Mouse (Mus musculus): ENCODE results near the gene Nphp3. TPM values are rescaled to one million over a fixed set of nuclear protein-coding genes. Genes with fewer than 3 reads are reported as not detected.

Nphp3 gene
- polyA plus RNA-seq (2016; fragmentation: Nextera tagmentation; extraction: Ambion mirVana): 2.3 TPM in 2 replicates

DNA sequence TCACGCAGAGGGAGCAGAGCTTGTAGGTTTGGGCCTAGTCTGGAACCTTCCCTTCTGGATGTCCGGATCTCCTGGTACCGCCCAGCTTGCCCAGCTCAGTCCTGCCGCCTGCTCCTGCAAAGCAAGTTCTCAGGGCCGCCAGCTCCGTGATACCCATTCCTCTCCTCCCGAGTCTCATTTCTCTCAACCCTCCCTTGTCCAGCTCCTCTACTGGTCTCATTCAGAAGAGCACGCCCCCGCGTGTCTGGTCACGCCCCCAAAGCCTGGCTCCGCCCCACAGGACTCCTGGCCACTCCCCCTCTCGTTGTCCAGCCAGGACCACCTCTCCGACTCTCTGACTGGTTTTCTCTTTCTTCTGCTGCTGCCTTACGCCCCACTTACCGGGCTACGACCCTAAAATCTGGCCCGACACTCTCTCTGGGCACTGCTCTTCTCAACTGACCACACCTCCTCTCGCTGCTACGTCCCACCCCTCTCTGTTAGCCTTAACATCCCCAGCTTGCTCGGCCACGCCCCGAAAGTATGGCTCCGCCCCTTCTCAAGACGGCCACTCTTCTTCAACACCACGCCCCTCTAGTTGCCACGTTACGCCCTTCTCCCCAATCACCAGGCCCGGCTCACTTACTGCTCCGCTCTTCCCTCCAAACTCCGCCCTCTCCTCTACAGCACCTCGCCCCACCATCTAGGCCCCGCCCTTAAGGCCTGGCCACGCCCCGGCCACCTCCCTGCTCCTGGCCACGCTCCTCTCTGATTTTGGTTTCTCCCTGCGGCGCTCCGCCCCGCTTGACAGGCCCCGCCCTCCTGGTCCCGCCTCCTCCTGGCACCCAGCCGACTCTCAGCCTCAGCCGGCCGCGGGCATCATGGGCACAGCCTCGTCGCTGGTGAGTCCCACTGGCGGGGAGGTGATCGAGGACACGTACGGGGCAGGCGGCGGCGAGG lies at the start of gene Nphp3:
Nphp3 (plus strand) TSS at position 624 of the 939 bp plus-strand sequence.
- H3K9ac ChIP-seq: peak within 1 kb of the TSS; percentile 63; the same call in 1 of the 2 replicates
- WGBS (ENCODE audit: insufficient replicate concordance): 1% methylated on average over 55 of the region's 55 CpGs

DNA sequence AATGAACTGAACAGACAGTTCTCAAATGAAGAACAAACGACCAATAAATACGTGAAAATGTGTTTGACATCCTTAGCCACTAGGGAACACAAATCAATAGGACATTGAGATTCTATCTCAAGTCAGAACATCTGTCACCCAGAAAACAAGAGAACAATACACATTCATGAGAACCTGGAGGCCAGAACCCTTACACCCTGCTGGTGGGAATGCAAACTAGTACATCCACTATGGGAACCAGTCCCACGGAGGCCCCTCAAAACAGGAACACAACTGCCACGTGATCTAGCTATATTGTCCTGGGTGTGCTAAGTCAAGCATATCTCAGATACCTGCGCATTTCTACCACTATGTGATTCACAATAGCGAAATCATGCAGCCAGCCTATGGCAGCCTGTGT lies 43.6 kb upstream of the Nphp3 start:
- Histone ChIP-seq H3K27me3 (replicated peaks) (no peaks in the 10 kb centered on the region), H3K27ac (no peak overlapping the region), H3K9ac (no peak overlapping the region), H3K9me3 (replicated peaks) (no peaks in the 10 kb centered on the region), H3K4me2 (no peak overlapping the region), H3K4me3 (no peak overlapping the region), H3K4me1 (no peaks in the 10 kb centered on the region), H3K36me3 (no peaks in the 10 kb centered on the region)
- no peak for ATAC-seq
- WGBS (ENCODE audit: insufficient replicate concordance): 56% methylated on average over 6 of the region's 6 CpGs

More for the DNA sequence above, at the start of gene Nphp3:
- peaks cover 15% of the 10 kb centered on the region for H3K27me3 ChIP-seq (replicated peaks)
- H3K36me3 ChIP-seq: no peaks in the 10 kb centered on the region
- peak within 1 kb of the TSS; percentile 66 for H3K4me3 ChIP-seq
- H3K4me1 ChIP-seq: peaks cover 17% of the 10 kb centered on the region
- peak within 1 kb of the TSS; percentile 68 for H3K27ac ChIP-seq
- H3K4me2 ChIP-seq: peak within 1 kb of the TSS; percentile 91
- ATAC-seq: peak; percentile 95
- no peaks in the 10 kb centered on the region for H3K9me3 ChIP-seq (replicated peaks)

DNA sequence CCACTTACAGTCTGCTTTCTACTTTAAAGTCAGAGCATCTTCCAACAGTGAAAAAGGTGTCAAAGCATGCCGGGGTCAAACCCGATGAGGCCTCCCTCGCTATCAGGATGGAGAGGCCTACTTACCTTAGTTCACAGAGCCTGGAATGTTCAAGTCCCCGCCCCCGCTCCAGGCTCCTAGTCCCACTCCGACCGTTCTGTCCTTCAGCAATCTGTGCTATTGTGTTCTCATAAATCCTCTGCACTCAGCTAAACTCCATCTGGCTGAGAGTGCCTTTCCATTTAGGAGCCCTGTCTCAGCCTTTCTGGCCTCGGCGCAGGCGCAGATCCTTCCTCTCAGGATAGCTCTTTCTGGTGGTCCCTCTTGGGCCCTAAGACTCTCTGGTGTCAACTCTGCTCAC lies 42.4 kb upstream of the Nphp3 start:
- Histone ChIP-seq H3K4me1 (no peaks in the 10 kb centered on the region), H3K4me3 (no peak overlapping the region), H3K9me3 (replicated peaks) (no peaks in the 10 kb centered on the region), H3K36me3 (no peaks in the 10 kb centered on the region), H3K9ac (no peak overlapping the region), H3K27me3 (replicated peaks) (no peaks in the 10 kb centered on the region), H3K27ac (no peak overlapping the region), H3K4me2 (no peak overlapping the region)
- WGBS (ENCODE audit: insufficient replicate concordance): 79% methylated on average over 10 of the region's 10 CpGs
- no peak for ATAC-seq

DNA sequence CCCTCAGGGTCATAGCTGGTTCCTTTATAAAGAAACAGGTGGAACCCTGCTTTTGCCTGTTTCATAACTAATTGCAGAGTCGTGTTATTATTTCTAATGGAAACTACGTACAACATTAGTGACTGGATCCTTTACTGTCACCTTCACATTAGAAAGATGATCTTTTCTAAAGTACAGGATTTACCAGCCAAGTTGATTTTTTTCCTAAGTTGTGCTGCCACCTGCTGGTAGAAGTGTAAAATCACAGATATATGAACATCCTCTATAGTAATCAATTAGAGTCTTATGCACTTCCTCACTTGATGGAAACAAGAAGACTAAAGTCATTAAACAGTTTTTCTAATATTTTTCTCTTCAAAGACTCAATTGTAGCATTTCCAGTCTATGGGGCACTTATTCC lies 5.8 kb upstream of the Nphp3 start:
- no peak overlapping the region for H3K4me2 ChIP-seq
- H3K27ac ChIP-seq: no peak overlapping the region
- 8% methylated on average over 2 of the region's 2 CpGs for WGBS (ENCODE audit: insufficient replicate concordance)
- no peak overlapping the region for H3K4me3 ChIP-seq
- ATAC-seq: no peak
- no peak overlapping the region for H3K9ac ChIP-seq
- no peaks in the 10 kb centered on the region for H3K36me3 ChIP-seq
- peaks cover under 1% of the 10 kb centered on the region; the same call in 1 of the 2 replicates for H3K4me1 ChIP-seq
- H3K9me3 ChIP-seq (replicated peaks): no peaks in the 10 kb centered on the region
- H3K27me3 ChIP-seq (replicated peaks): no peaks in the 10 kb centered on the region

DNA sequence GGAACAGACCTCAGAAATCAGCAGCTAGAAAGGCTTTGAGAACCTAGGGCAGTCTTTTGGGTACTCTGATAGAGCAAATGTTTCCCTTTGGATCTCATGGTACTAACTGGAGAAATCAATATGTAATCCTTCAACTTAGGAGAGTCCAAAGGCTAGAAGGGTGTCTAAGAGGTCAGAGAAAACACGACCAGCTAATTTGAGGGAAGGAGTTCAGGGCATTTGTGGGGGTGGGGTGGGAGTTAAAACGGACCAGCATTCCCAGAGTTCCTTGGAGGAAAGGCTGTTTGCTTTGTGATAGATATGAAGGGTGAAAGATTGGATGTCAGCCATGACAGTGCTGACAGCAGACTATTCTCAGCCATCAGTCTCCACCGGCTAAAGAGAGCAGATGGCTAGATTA lies 1.7 kb upstream of the Nphp3 start:
- no peak for ATAC-seq
- Histone ChIP-seq H3K9me3 (replicated peaks) (no peaks in the 10 kb centered on the region), H3K4me1 (peaks cover 17% of the 10 kb centered on the region), H3K9ac (no peak overlapping the region), H3K36me3 (no peaks in the 10 kb centered on the region), H3K27ac (no peak overlapping the region), H3K4me2 (no peak overlapping the region), H3K27me3 (replicated peaks) (peaks cover 15% of the 10 kb centered on the region), H3K4me3 (no peak overlapping the region)
- 23% methylated on average over 3 of the region's 3 CpGs for WGBS (ENCODE audit: insufficient replicate concordance)

- Histone ChIP-seq H3K9ac (peak overlapping the region; percentile 63; the same call in 1 of the 2 replicates), H3K27ac (0 out of 2 replicates have a peak overlapping the region, but pooled peaks have one; percentile 45), H3K4me3 (peak overlapping the region; percentile 66), H3K4me2 (peak overlapping the region; percentile 91), H3K9me3 (replicated peaks) (no peaks in the 10 kb centered on the region), H3K36me3 (no peaks in the 10 kb centered on the region), H3K27me3 (replicated peaks) (peaks cover 15% of the 10 kb centered on the region), H3K4me1 (peaks cover 17% of the 10 kb centered on the region)
- ATAC-seq: peak; percentile 1
- WGBS (ENCODE audit: insufficient replicate concordance): 1% methylated on average over 37 of the region's 37 CpGs
Observed at GRCm38 (mm10) chr9:104002913-104003330, 578 bp downstream of the Nphp3 start.

GRCm38 (mm10) chr9:104014526-104014925 lies 12.2 kb downstream of the Nphp3 start:
- H3K27me3 ChIP-seq (replicated peaks): no peaks in the 10 kb centered on the region
- no peak for ATAC-seq
- H3K9ac ChIP-seq: no peak overlapping the region
- no peak overlapping the region for H3K4me2 ChIP-seq
- 37% methylated on average over 1 of the region's 1 CpGs for WGBS (ENCODE audit: insufficient replicate concordance)
- no peaks in the 10 kb centered on the region; the same call in none of the 2 replicates for H3K36me3 ChIP-seq
- no peak overlapping the region for H3K27ac ChIP-seq
- H3K4me3 ChIP-seq: no peak overlapping the region
- no peaks in the 10 kb centered on the region for H3K4me1 ChIP-seq
- H3K9me3 ChIP-seq (replicated peaks): no peaks in the 10 kb centered on the region

DNA sequence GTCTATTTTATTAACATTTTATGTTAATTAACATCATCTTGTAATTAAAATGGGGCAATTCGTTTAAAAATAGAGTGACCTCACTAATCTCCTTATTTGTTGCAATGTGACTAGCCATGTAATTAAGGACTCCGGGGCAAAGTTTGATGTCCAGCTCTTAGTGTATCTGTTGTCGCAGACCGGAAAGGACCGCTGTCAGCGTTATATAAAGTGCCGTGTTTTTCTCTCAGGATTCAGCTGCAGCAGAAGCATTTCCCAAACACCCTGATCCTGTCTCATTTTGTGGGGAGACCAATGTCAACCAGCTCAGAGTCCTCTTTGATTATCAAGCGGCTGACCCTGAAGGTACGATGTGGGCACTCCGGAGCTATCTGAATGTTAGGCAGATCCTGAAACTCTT lies 18.7 kb downstream of the Nphp3 start:
- WGBS (ENCODE audit: insufficient replicate concordance): 81% methylated on average over 10 of the region's 10 CpGs
- ATAC-seq: no peak

DNA sequence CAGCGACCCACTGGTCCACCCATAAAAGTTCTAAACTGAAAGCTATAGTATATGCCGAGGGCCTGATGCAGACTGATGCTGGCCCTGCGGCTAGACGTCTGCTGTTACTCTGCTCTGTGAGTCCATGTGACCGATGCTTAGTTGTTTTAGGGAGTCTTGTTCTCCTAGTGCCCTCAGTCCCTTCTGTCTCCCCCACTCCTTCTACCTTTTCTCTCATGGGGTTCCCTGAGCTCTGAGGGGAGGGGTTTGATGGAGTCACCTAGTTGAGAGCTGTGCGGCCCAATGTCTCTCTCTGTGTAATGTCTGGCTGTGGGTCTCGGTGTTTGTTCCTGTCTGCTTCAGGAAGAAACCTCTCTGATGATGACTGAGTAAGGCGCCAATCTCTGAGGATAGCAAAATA lies 24.8 kb downstream of the Nphp3 start:
- H3K9ac ChIP-seq: no peak overlapping the region
- no peak for ATAC-seq
- WGBS (ENCODE audit: insufficient replicate concordance): 81% methylated on average over 8 of the region's 8 CpGs

More for the DNA sequence above, 18.7 kb downstream of the Nphp3 start:
- Histone ChIP-seq H3K4me2 (no peak overlapping the region), H3K36me3 (peaks cover 6% of the 10 kb centered on the region), H3K27ac (no peak overlapping the region), H3K4me3 (no peak overlapping the region), H3K9ac (no peak overlapping the region), H3K27me3 (replicated peaks) (no peaks in the 10 kb centered on the region), H3K9me3 (replicated peaks) (no peaks in the 10 kb centered on the region), H3K4me1 (no peaks in the 10 kb centered on the region)

DNA sequence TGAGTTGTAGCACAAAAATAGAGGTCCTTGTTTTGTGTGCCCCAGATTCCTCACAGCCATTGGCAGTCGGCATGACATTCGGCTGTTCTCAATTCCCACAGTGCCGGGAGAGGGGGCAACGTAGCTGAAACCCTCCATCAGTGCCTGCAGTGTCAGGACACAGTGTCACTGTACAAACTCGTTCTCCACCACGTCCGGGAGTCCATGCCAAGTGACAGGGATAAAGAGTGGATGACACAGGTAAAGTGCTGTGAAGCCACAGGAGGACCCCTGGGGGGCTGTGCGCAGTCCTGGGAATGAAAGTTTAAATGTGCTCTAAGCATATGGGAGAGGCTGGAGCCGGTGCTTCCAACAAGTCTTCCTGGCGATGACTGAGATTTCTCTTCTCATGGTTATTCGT lies 27.5 kb downstream of the Nphp3 start:
- ATAC-seq: no peak
- Histone ChIP-seq H3K36me3 (peaks cover 19% of the 10 kb centered on the region), H3K4me1 (no peaks in the 10 kb centered on the region), H3K9me3 (replicated peaks) (no peaks in the 10 kb centered on the region), H3K27ac (no peak overlapping the region), H3K27me3 (replicated peaks) (no peaks in the 10 kb centered on the region), H3K4me2 (no peak overlapping the region), H3K9ac (no peak overlapping the region), H3K4me3 (no peak overlapping the region)
- 75% methylated on average over 11 of the region's 11 CpGs for WGBS (ENCODE audit: insufficient replicate concordance)

More for the DNA sequence above, 24.8 kb downstream of the Nphp3 start:
- H3K4me2 ChIP-seq: no peak overlapping the region
- H3K27me3 ChIP-seq (replicated peaks): no peaks in the 10 kb centered on the region
- no peaks in the 10 kb centered on the region for H3K9me3 ChIP-seq (replicated peaks)
- no peaks in the 10 kb centered on the region for H3K4me1 ChIP-seq
- no peak overlapping the region for H3K27ac ChIP-seq
- no peak overlapping the region for H3K4me3 ChIP-seq
- peaks cover 23% of the 10 kb centered on the region for H3K36me3 ChIP-seq

DNA sequence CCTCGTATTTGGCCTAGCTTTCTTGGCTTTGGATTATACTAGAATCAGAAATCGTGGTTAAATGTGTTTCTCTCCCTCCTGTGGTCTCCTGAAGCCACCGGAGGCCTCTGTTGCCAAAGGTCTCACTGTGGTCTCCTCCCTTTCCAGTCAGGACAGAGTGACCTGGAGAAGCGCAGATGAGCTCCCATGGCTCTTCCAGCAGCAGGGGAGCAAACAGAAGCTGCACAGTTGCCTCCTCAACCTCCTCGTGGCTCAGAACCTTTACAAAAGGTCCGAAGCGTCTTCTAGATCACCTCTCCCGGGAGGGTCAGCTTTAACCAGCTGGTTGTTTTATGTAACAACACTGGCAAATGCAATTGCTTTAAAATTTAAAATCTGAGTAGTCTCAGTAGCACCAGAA lies 31.9 kb downstream of the Nphp3 start:
- 67% methylated on average over 8 of the region's 8 CpGs for WGBS (ENCODE audit: insufficient replicate concordance)
- no peaks in the 10 kb centered on the region for H3K27me3 ChIP-seq (replicated peaks)
- H3K4me3 ChIP-seq: no peak overlapping the region
- no peak for ATAC-seq
- H3K36me3 ChIP-seq: peaks cover 8% of the 10 kb centered on the region; the same call in 1 of the 2 replicates
- no peaks in the 10 kb centered on the region for H3K9me3 ChIP-seq (replicated peaks)
- no peaks in the 10 kb centered on the region for H3K4me1 ChIP-seq
- no peak overlapping the region for H3K27ac ChIP-seq
- no peak overlapping the region for H3K4me2 ChIP-seq
- no peak overlapping the region for H3K9ac ChIP-seq

- H3K9ac ChIP-seq: no peak overlapping the region
- H3K27me3 ChIP-seq (replicated peaks): no peaks in the 10 kb centered on the region
- H3K4me1 ChIP-seq: no peaks in the 10 kb centered on the region
- H3K9me3 ChIP-seq (replicated peaks): no peaks in the 10 kb centered on the region
- WGBS (ENCODE audit: insufficient replicate concordance): 56% methylated on average over 6 of the region's 6 CpGs
- H3K36me3 ChIP-seq: peaks cover 8% of the 10 kb centered on the region; the same call in 1 of the 2 replicates
- no peak overlapping the region for H3K27ac ChIP-seq
- H3K4me3 ChIP-seq: no peak overlapping the region
- no peak overlapping the region for H3K4me2 ChIP-seq
- no peak for ATAC-seq
Observed at GRCm38 (mm10) chr9:104034718-104035117, 32.4 kb downstream of the Nphp3 start.

Measured in liver, embryonic 12.5 days (tissue).